Mouse (Mus musculus) neural tube, embryonic 13.5 days (tissue): ENCODE measurements around the gene Fkbp1b. TPM values are rescaled to one million over a fixed set of nuclear protein-coding genes. Genes with fewer than 3 reads are reported as not detected.
A peak's percentile ranks its signal among the peaks of the same experiment; 100 is the strongest.

Source experiments
- ATAC-seq: fragments of 200-750 bp; cut with Nextera tagmentation; 2 replicates; pipeline ENCODE4 v1.8.0; 2017; ENCODE audit warnings: low read depth, mild to moderate bottlenecking, moderate TSS enrichment, moderate library complexity
- H3K27ac ChIP-seq: fragments of 300-500 bp; sonication (generic); replicated peaks from 2 replicates; pipeline ENCODE4 v1.5.1; 2015; ENCODE audit warnings: moderate library complexity, mild to moderate bottlenecking, inconsistent platforms
- H3K27me3 ChIP-seq: fragments of 300-500 bp; sonication (generic); 2 replicates; pipeline ENCODE4 v1.6.1; 2015; ENCODE audit warnings: mild to moderate bottlenecking, inconsistent platforms
- H3K36me3 ChIP-seq: fragments of 300-500 bp; sonication (generic); 2 replicates; pipeline ENCODE4 v1.6.1; 2015; ENCODE audit warnings: mild to moderate bottlenecking, inconsistent platforms
- H3K4me1 ChIP-seq: fragments of 300-500 bp; sonication (generic); replicated peaks from 2 replicates; pipeline ENCODE4 v1.6.1; 2015; ENCODE audit warnings: inconsistent platforms
- H3K4me2 ChIP-seq: fragments of 300-500 bp; sonication (generic); 2 replicates; pipeline ENCODE4 v1.6.1; 2015; ENCODE audit warnings: inconsistent platforms, mild to moderate bottlenecking, moderate library complexity
- H3K4me3 ChIP-seq: fragments of 300-500 bp; sonication (generic); 2 replicates; pipeline ENCODE4 v1.5.1; 2015; ENCODE audit warnings: mild to moderate bottlenecking, inconsistent platforms
- H3K9ac ChIP-seq: fragments of 300-500 bp; sonication (generic); 2 replicates; pipeline ENCODE4 v1.6.1; 2015; ENCODE audit warnings: moderate library complexity, mild to moderate bottlenecking, inconsistent platforms
- H3K9me3 ChIP-seq: fragments of 300-500 bp; sonication (generic); 2 replicates; pipeline ENCODE4 v1.6.1; 2016; ENCODE audit warnings: inconsistent platforms
- WGBS: fragments of 180-500 bp; shearing (Covaris S2); methylation state at CpG from one replicate; pipeline ENCODE4 v1.1.7; 2015; 5-methylcytosine and 5-hydroxymethylcytosine counted together
- polyA plus RNA-seq: library from polyadenylated mRNA; unstranded; fragments of >200 nt; fragmentation: Nextera tagmentation; extraction: Ambion mirVana; gene quantifications from 2 replicates; pipeline ENCODE4 v1.2.1, GENCODE M21; 2015

The Fkbp1b gene
- polyA plus RNA-seq, 1 experiment from 2014 or later = 130 TPM

GRCm38 (mm10) chr12:4872983-4873477, 31.6 kb upstream of the Fkbp1b start:
- Histone ChIP-seq H3K27me3 (0 out of 2 replicates have a peak, but pooled peaks cover 5% of the 10 kb centered on the region), H3K4me2 (no peak overlapping the region), H3K36me3 (0 out of 2 replicates have a peak, but pooled peaks cover under 1% of the 10 kb centered on the region), H3K4me3 (no peak overlapping the region), H3K27ac (no peak overlapping the region), H3K9ac (no peak overlapping the region), H3K9me3 (no peaks in the 10 kb centered on the region), H3K4me1 (peaks cover 11% of the 10 kb centered on the region)
- ATAC-seq = no peak
- WGBS = 75% methylated on average over 5 of the region's 5 CpGs

- Histone ChIP-seq H3K9ac (no peak overlapping the region), H3K4me2 (no peak overlapping the region), H3K27ac (no peak overlapping the region), H3K4me1 (peaks cover 11% of the 10 kb centered on the region), H3K36me3 (no peaks in the 10 kb centered on the region), H3K27me3 (0 out of 2 replicates have a peak, but pooled peaks cover 5% of the 10 kb centered on the region), H3K9me3 (no peaks in the 10 kb centered on the region), H3K4me3 (no peak overlapping the region)
- 58% methylated on average over 4 of the region's 4 CpGs for WGBS
- ATAC-seq = no peak
Measured at GRCm38 (mm10) chr12:4872273-4872672, 30.9 kb upstream of the Fkbp1b start.

GRCm38 (mm10) chr12:4871260-4871659, 29.9 kb upstream of the Fkbp1b start:
- no peaks in the 10 kb centered on the region for H3K36me3 ChIP-seq
- H3K27ac ChIP-seq = no peak overlapping the region
- H3K9me3 ChIP-seq = no peaks in the 10 kb centered on the region
- 0 out of 2 replicates have a peak, but pooled peaks cover 5% of the 10 kb centered on the region for H3K27me3 ChIP-seq
- no peak overlapping the region for H3K9ac ChIP-seq
- no peak overlapping the region for H3K4me2 ChIP-seq
- H3K4me3 ChIP-seq = no peak overlapping the region
- ATAC-seq = no peak
- 93% methylated on average over 5 of the region's 5 CpGs for WGBS
- peaks cover 11% of the 10 kb centered on the region for H3K4me1 ChIP-seq

- no peak for ATAC-seq
- WGBS = 87% methylated on average over 8 of the region's 8 CpGs
Measured at GRCm38 (mm10) chr12:4868924-4869323, 27.5 kb upstream of the Fkbp1b start.

GRCm38 (mm10) chr12:4864338-4864690, 22.9 kb upstream of the Fkbp1b start:
- no peaks in the 10 kb centered on the region for H3K9me3 ChIP-seq
- H3K4me3 ChIP-seq = no peak overlapping the region
- peaks cover 13% of the 10 kb centered on the region for H3K4me1 ChIP-seq
- peak overlapping the region; percentile 4; the same call in 1 of the 2 replicates for H3K9ac ChIP-seq
- H3K27me3 ChIP-seq = no peaks in the 10 kb centered on the region
- no peak overlapping the region for H3K4me2 ChIP-seq
- 0 out of 2 replicates have a peak, but pooled peaks have one; percentile 19 for ATAC-seq
- no peaks in the 10 kb centered on the region for H3K36me3 ChIP-seq
- H3K27ac ChIP-seq = peak overlapping the region; percentile 62
- 62% methylated on average over 4 of the region's 4 CpGs for whole genome bisulfite sequencing

More at GRCm38 (mm10) chr12:4868924-4869323, 27.5 kb upstream of the Fkbp1b start:
- Histone ChIP-seq H3K4me2 (no peak overlapping the region), H3K27ac (no peak overlapping the region), H3K36me3 (no peaks in the 10 kb centered on the region), H3K27me3 (0 out of 2 replicates have a peak, but pooled peaks cover 5% of the 10 kb centered on the region), H3K4me3 (no peak overlapping the region), H3K4me1 (peaks cover 11% of the 10 kb centered on the region), H3K9me3 (no peaks in the 10 kb centered on the region), H3K9ac (no peak overlapping the region)

- Histone ChIP-seq H3K36me3 (no peaks in the 10 kb centered on the region), H3K27me3 (no peaks in the 10 kb centered on the region), H3K27ac (peak overlapping the region; percentile 62), H3K9me3 (no peaks in the 10 kb centered on the region), H3K4me1 (peaks cover 13% of the 10 kb centered on the region), H3K9ac (peak overlapping the region; percentile 26; the same call in 1 of the 2 replicates), H3K4me3 (no peak overlapping the region), H3K4me2 (no peak overlapping the region)
- ATAC-seq = no peak
- 64% methylated on average over 4 of the region's 4 CpGs for WGBS
Measured at GRCm38 (mm10) chr12:4863654-4864337, 22.4 kb upstream of the Fkbp1b start.

GRCm38 (mm10) chr12:4862672-4863071, 21.3 kb upstream of the Fkbp1b start:
- Histone ChIP-seq H3K9me3 (no peaks in the 10 kb centered on the region), H3K4me2 (no peak overlapping the region), H3K4me1 (peaks cover 17% of the 10 kb centered on the region), H3K9ac (no peak overlapping the region), H3K4me3 (no peak overlapping the region), H3K27ac (no peak overlapping the region), H3K36me3 (0 out of 2 replicates have a peak, but pooled peaks cover 4% of the 10 kb centered on the region), H3K27me3 (no peaks in the 10 kb centered on the region)
- WGBS = 86% methylated on average over 4 of the region's 4 CpGs
- no peak for ATAC-seq

GRCm38 (mm10) chr12:4859241-4859914, 18.0 kb upstream of the Fkbp1b start:
- ATAC-seq = peak; percentile 77
- Histone ChIP-seq H3K9ac (no peak overlapping the region), H3K4me2 (no peak overlapping the region), H3K27ac (peak overlapping the region; percentile 78), H3K27me3 (no peaks in the 10 kb centered on the region), H3K4me3 (no peak overlapping the region), H3K4me1 (peaks cover 16% of the 10 kb centered on the region), H3K9me3 (no peaks in the 10 kb centered on the region), H3K36me3 (peaks cover 15% of the 10 kb centered on the region)
- 31% methylated on average over 11 of the region's 11 CpGs for WGBS

- no peak overlapping the region for H3K4me2 ChIP-seq
- H3K27me3 ChIP-seq = no peaks in the 10 kb centered on the region
- no peak overlapping the region for H3K9ac ChIP-seq
- WGBS = 96% methylated on average over 2 of the region's 2 CpGs
- H3K36me3 ChIP-seq = peaks cover 22% of the 10 kb centered on the region
- no peaks in the 10 kb centered on the region for H3K9me3 ChIP-seq
- ATAC-seq = no peak
- no peak overlapping the region for H3K4me3 ChIP-seq
- no peak overlapping the region for H3K27ac ChIP-seq
- H3K4me1 ChIP-seq = peaks cover 6% of the 10 kb centered on the region
Measured at GRCm38 (mm10) chr12:4856834-4857233, 15.4 kb upstream of the Fkbp1b start.

- Histone ChIP-seq H3K27ac (no peak overlapping the region), H3K9ac (no peak overlapping the region), H3K27me3 (no peaks in the 10 kb centered on the region), H3K4me2 (no peak overlapping the region), H3K4me1 (peaks cover 6% of the 10 kb centered on the region), H3K9me3 (no peaks in the 10 kb centered on the region), H3K36me3 (peaks cover 28% of the 10 kb centered on the region), H3K4me3 (no peak overlapping the region)
- ATAC-seq = no peak
- 97% methylated on average over 5 of the region's 5 CpGs for WGBS
Measured at GRCm38 (mm10) chr12:4856160-4856559, 14.8 kb upstream of the Fkbp1b start.

GRCm38 (mm10) chr12:4843741-4844140, 2.4 kb upstream of the Fkbp1b start:
- peak; percentile 37; the same call in 1 of the 2 replicates for ATAC-seq
- Histone ChIP-seq H3K27me3 (peaks cover 16% of the 10 kb centered on the region), H3K4me2 (peak overlapping the region; percentile 66), H3K27ac (no peak overlapping the region), H3K36me3 (no peaks in the 10 kb centered on the region), H3K4me3 (peak overlapping the region; percentile 58), H3K9ac (peak overlapping the region; percentile 58), H3K4me1 (peaks cover 27% of the 10 kb centered on the region), H3K9me3 (no peaks in the 10 kb centered on the region)
- 1% methylated on average over 12 of the region's 12 CpGs for WGBS

GRCm38 (mm10) chr12:4842890-4843597, 1.7 kb upstream of the Fkbp1b start, which contains the start of gene Wdcp:
Wdcp (plus strand) TSS chr12:4843303.
- peak within 1 kb of the TSS; percentile 58 for H3K9ac ChIP-seq
- no peaks in the 10 kb centered on the region for H3K9me3 ChIP-seq
- peak within 1 kb of the TSS; percentile 58 for H3K4me3 ChIP-seq
- 1% methylated on average over 30 of the region's 30 CpGs for WGBS
- peaks cover 27% of the 10 kb centered on the region for H3K4me1 ChIP-seq
- no peaks in the 10 kb centered on the region for H3K36me3 ChIP-seq
- ATAC-seq = peak; percentile 89
- peaks cover 16% of the 10 kb centered on the region for H3K27me3 ChIP-seq
- peak within 1 kb of the TSS; percentile 79 for H3K4me2 ChIP-seq
- H3K27ac ChIP-seq = 0 out of 2 replicates have a peak within 1 kb of the TSS, but pooled peaks have one; percentile 34
